Mouse (Mus musculus): ENCODE measurements around the gene Adk. TPM values are rescaled to one million over a fixed set of nuclear protein-coding genes. Genes with fewer than 3 reads are reported as not detected.

Adk gene
- polyA plus RNA-seq, 1 experiment: 1.0 TPM

DNA sequence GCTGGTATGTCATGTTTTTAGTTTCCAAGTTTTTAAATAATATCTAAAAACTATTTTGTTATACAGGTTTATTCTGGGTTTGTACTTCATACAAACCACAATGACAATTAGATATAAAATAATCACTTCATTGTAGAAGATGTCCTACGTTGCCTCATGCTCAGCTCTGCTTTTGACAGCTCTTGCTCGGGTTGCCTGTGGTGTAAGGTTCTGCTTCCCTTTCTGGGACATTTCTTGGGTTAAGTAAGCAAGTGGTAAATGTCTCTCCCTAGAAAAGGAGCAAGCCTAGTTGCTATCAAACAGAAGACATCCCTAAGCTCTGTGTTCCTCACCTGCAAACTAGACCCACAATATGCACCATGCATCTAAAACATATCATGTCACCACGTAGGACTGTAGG, 140.4 kb downstream of the Adk start:
- Histone ChIP-seq H3K9me3 (ENCODE audit: control insufficient read depth, low read length) (no peaks in the 10 kb centered on the region), H3K4me1 (ENCODE audit: control insufficient read depth) (no peaks in the 10 kb centered on the region), H3K4me3 (replicated peaks) (no peak overlapping the region), H3K27me3 (ENCODE audit: control insufficient read depth) (no peaks in the 10 kb centered on the region), H3K36me3 (ENCODE audit: control insufficient read depth) (no peaks in the 10 kb centered on the region)
- no peak for TF ChIP-seq GATA1 (IDR thresholded peaks at IDR 0.05; ENCODE audit: low read length)
- TF ChIP-seq TAL1 (IDR thresholded peaks at IDR 0.05; ENCODE audit: low read length): no peak

DNA sequence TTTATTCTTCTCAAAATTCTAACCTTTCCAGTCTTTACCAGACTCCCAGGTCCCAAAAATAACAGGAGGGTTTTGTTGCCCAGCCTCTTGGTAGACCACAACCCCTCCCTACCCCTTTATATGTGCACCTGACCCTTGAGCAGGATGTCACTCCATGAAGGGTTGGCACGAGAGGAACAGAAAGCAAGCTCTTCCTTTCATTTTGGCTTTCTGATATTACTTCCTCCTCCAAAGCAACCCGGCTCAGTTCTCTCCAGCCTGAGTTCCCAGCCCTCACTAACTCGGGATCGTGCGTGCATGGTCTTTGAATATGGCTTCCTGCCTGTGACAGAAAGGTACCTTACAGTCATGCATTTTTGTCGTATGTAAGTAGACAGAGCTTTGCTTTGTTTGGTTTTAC, 142.0 kb downstream of the Adk start:
- Histone ChIP-seq H3K36me3 (ENCODE audit: control insufficient read depth) (no peaks in the 10 kb centered on the region; the same call in 1 of the 2 replicates), H3K4me3 (replicated peaks) (no peak overlapping the region), H3K27me3 (ENCODE audit: control insufficient read depth) (no peaks in the 10 kb centered on the region), H3K9me3 (ENCODE audit: control insufficient read depth, low read length) (no peaks in the 10 kb centered on the region), H3K4me1 (ENCODE audit: control insufficient read depth) (no peaks in the 10 kb centered on the region)
- TF ChIP-seq TAL1 (IDR thresholded peaks at IDR 0.05; ENCODE audit: low read length) (no peak), GATA1 (IDR thresholded peaks at IDR 0.05; ENCODE audit: low read length) (no peak)

DNA sequence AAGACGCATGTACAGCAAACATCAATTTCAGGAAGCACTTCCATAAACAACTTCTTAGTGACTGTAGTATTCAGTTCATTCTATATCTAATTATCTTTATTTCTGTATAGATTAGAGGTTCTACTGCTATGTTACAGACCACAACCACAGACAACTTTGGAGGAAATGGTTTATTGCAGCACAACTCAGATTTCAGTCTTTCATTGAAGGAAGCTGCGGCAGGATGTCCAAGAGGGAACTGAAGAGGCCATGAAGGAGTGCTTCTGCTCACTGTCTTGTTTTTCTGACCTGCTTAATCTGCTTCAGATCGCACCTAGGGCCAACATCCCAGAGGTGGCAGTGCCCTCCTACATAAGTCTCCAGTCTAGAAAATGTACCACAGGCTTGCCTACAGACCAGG, 148.5 kb downstream of the Adk start:
- Histone ChIP-seq H3K36me3 (ENCODE audit: control insufficient read depth) (peaks cover 3% of the 10 kb centered on the region), H3K27me3 (ENCODE audit: control insufficient read depth) (no peaks in the 10 kb centered on the region), H3K9me3 (ENCODE audit: control insufficient read depth, low read length) (no peaks in the 10 kb centered on the region), H3K4me3 (replicated peaks) (no peak overlapping the region), H3K4me1 (ENCODE audit: control insufficient read depth) (no peaks in the 10 kb centered on the region)
- TF ChIP-seq TAL1 (IDR thresholded peaks at IDR 0.05; ENCODE audit: low read length) (no peak), GATA1 (IDR thresholded peaks at IDR 0.05; ENCODE audit: low read length) (no peak)

DNA sequence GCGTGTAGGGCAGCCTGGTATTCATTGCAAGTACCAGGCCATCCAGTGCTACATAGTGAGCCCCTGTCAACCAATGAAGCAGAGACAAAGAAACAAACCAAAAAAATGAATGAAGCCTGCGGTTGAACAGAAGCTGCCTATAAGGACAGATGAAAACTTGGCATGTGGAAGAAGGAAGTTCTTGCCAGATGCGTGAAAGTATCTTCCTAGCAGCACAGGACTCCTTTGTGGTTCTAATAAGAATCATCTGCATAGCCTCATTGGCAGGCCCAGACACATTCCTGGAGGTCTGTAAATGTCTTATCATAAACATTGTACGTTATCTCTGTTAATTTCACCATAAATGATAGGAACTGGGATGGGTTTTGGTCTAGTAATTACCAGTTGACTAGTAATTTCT, 154.1 kb downstream of the Adk start:
- TF ChIP-seq GATA1 (IDR thresholded peaks at IDR 0.05; ENCODE audit: low read length) (no peak), TAL1 (IDR thresholded peaks at IDR 0.05; ENCODE audit: low read length) (no peak)
- Histone ChIP-seq H3K9me3 (ENCODE audit: control insufficient read depth, low read length) (no peaks in the 10 kb centered on the region), H3K4me1 (ENCODE audit: control insufficient read depth) (no peaks in the 10 kb centered on the region), H3K4me3 (replicated peaks) (no peak overlapping the region), H3K27me3 (ENCODE audit: control insufficient read depth) (no peaks in the 10 kb centered on the region), H3K36me3 (ENCODE audit: control insufficient read depth) (peaks cover 2% of the 10 kb centered on the region; the same call in 1 of the 2 replicates)

DNA sequence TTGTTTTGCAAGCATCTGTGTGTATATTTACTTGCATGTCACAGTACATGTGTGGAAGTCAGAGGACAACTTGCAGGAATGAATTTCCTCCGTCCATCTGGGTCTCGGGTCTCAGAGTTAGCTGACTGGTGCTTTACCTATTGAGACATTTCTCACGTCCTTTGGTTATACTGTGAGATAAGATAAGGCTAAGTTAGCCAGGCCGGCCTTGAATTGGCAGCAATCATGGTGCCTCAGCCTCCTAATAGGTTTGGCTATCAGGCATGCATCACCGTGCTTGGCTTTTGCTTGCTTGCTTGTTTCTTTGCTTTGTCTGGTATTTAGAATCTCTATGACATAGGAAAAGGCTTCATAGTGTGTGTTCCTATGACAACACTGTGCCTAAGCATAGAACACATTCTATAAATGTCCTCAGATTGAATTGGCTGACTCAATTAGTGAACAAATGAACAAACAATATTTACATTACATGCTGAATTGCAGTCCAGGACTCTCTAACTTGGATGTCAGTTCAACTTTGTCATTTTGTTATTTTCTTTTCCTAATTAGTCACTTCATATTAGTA, 169.3 kb downstream of the Adk start:
- TF ChIP-seq TAL1 (IDR thresholded peaks at IDR 0.05; ENCODE audit: low read length) (no peak), GATA1 (IDR thresholded peaks at IDR 0.05; ENCODE audit: low read length) (no peak)
- Histone ChIP-seq H3K4me1 (ENCODE audit: control insufficient read depth) (peaks cover 59% of the 10 kb centered on the region), H3K36me3 (ENCODE audit: control insufficient read depth) (peaks cover 8% of the 10 kb centered on the region; the same call in 1 of the 2 replicates), H3K9me3 (ENCODE audit: control insufficient read depth, low read length) (no peaks in the 10 kb centered on the region), H3K4me3 (replicated peaks) (no peak overlapping the region), H3K27me3 (ENCODE audit: control insufficient read depth) (no peaks in the 10 kb centered on the region)

DNA sequence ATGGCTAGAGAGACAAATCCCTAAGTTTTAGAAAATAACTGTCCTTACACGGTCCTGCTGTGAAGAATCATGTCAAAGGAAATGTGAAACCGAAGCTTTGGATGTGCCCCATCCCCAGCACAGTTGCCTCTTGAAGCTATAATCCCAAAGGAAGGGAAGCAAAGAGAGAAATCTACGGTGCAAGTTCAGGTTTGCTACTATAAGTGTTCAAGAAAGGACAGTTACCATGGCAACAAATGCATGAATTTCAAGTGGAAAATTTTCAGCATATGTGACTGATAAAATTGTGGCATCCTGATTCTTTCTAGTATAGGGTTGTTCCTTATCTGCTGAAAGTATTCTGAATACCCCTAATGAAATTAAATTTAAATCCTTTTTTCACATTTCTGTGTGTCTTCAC, 169.8 kb downstream of the Adk start:
- peaks cover 8% of the 10 kb centered on the region; the same call in 1 of the 2 replicates for H3K36me3 ChIP-seq (ENCODE audit: control insufficient read depth)
- no peak for TF ChIP-seq GATA1 (IDR thresholded peaks at IDR 0.05; ENCODE audit: low read length)
- no peak for TF ChIP-seq TAL1 (IDR thresholded peaks at IDR 0.05; ENCODE audit: low read length)
- peaks cover 65% of the 10 kb centered on the region for H3K4me1 ChIP-seq (ENCODE audit: control insufficient read depth)

DNA sequence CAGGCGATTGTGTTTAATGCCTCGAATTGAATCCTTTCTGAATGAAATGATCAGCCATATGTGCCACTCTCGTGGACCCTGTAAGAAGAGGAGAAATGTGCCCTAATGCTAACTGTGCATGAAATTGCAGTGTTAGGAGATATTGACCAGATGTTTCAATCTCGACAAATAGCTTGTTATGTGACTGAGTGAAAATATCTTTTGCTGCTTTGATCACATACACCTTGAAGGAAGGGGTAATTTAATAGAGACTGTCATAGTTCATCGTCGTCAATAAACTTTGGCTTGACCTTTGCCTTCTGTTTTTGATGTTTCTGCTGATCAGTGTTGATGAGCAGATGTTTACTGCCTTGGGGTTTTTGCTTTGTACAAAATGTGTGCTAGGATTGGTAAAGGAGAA, 171.1 kb downstream of the Adk start:
- no peak for TF ChIP-seq GATA1 (IDR thresholded peaks at IDR 0.05; ENCODE audit: low read length)
- no peak for TF ChIP-seq TAL1 (IDR thresholded peaks at IDR 0.05; ENCODE audit: low read length)
- H3K4me1 ChIP-seq (ENCODE audit: control insufficient read depth): peaks cover 66% of the 10 kb centered on the region
- peaks cover 8% of the 10 kb centered on the region; the same call in 1 of the 2 replicates for H3K36me3 ChIP-seq (ENCODE audit: control insufficient read depth)
- no peak overlapping the region for H3K4me3 ChIP-seq (replicated peaks)
- H3K27me3 ChIP-seq (ENCODE audit: control insufficient read depth): no peaks in the 10 kb centered on the region
- no peaks in the 10 kb centered on the region for H3K9me3 ChIP-seq (ENCODE audit: control insufficient read depth, low read length)

More for the DNA sequence above, 169.8 kb downstream of the Adk start:
- no peaks in the 10 kb centered on the region for H3K9me3 ChIP-seq (ENCODE audit: control insufficient read depth, low read length)
- H3K27me3 ChIP-seq (ENCODE audit: control insufficient read depth): no peaks in the 10 kb centered on the region
- no peak overlapping the region for H3K4me3 ChIP-seq (replicated peaks)

DNA sequence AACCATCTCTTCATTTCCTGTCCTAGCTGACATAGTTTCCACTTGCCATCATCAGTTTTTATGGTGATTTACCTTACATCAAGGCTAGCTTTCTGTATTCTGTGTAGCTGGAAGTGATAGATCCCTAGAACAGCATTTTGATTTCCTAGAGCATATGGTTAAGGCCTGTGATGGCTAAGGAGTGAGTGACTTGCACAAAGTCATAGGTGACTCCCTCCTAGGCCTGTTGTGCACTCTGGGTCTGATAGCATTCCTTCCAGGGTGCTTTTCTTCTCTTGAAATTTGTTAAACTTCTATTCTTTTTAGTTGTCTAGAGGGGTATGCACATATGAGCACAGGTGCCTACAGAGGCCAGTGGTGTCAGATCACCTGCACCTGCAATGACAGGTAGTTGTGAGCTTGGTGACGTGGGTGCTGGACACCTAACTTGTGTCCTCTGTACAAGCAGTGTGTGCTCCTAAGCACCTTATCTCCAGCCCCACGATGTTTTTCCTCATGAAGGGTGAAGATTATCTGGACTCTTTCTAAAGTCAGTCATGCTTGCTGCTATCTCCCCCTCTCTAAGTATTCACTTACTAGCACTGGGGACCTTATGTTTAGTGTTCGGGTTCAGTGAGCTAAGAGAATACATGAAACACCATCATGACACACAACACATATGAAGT, 171.7 kb downstream of the Adk start:
- peaks cover 66% of the 10 kb centered on the region for H3K4me1 ChIP-seq (ENCODE audit: control insufficient read depth)
- peak overlapping the region; percentile 31 for H3K4me3 ChIP-seq (replicated peaks)
- H3K36me3 ChIP-seq (ENCODE audit: control insufficient read depth): peaks cover 3% of the 10 kb centered on the region; the same call in 1 of the 2 replicates
- no peaks in the 10 kb centered on the region for H3K27me3 ChIP-seq (ENCODE audit: control insufficient read depth)
- TF ChIP-seq TAL1 (IDR thresholded peaks at IDR 0.05; ENCODE audit: low read length): peak; percentile 38; the same call in 2 of the 3 replicates
- TF ChIP-seq GATA1 (IDR thresholded peaks at IDR 0.05; ENCODE audit: low read length): peak; percentile 64
- H3K9me3 ChIP-seq (ENCODE audit: control insufficient read depth, low read length): no peaks in the 10 kb centered on the region

DNA sequence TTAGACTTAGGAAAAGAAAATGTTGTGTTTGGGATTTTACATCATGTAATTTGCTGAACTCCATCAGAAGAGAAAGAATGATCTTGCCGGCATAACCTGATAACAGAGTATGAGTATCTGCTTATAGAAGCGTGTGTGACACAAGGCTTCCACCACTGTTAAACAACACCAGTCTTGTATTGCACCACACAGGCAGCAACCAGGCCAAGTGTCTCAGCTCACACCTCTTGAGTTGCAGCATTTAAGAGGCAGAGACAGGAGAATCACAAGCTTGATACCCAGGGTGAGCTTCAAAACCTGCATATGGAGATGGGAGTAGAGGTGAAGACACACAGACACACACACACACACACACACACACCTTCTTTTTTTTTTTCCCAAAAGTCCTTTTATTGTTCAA, 184.7 kb downstream of the Adk start:
- Histone ChIP-seq H3K9me3 (ENCODE audit: control insufficient read depth, low read length) (no peaks in the 10 kb centered on the region), H3K27me3 (ENCODE audit: control insufficient read depth) (no peaks in the 10 kb centered on the region), H3K36me3 (ENCODE audit: control insufficient read depth) (peaks cover 36% of the 10 kb centered on the region), H3K4me3 (replicated peaks) (no peak overlapping the region), H3K4me1 (ENCODE audit: control insufficient read depth) (no peaks in the 10 kb centered on the region)
- TF ChIP-seq TAL1 (IDR thresholded peaks at IDR 0.05; ENCODE audit: low read length): no peak
- TF ChIP-seq GATA1 (IDR thresholded peaks at IDR 0.05; ENCODE audit: low read length): no peak

Measured in erythroblast, embryonic 14.5 days (primary cell).